Mouse (Mus musculus): ENCODE results near the gene Olfr678.
"Not testable (repeated sequence)": the region's sequence is repeated elsewhere in the genome, so short reads cannot be mapped to it uniquely, and the experiment has no call there.

The Olfr678 gene

DNA sequence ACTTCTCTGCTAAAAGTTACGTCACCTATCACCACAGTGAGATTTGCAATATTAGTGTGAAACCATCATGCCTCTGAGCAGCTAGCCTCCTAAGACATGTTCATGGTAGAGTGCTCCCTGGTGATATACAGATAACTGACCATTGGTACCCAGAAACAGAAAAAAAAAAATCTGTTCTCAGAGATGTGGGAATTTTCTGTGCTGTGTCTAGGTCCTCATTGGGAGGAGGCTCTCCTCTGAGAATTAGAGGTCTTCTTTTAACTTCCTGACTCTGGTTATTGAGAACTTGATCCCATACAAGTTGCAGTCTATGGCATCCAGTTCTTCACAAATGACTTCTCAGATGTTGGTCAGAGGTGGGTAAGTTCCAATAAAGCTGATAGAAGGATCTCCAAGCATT lies at the start of gene Olfr678:
Gene Olfr678, plus strand, starts transcription at position 301 of the 400 bp plus-strand sequence.
- no peak for DNase-seq (ENCODE audit: low read depth, low spot score)

DNA sequence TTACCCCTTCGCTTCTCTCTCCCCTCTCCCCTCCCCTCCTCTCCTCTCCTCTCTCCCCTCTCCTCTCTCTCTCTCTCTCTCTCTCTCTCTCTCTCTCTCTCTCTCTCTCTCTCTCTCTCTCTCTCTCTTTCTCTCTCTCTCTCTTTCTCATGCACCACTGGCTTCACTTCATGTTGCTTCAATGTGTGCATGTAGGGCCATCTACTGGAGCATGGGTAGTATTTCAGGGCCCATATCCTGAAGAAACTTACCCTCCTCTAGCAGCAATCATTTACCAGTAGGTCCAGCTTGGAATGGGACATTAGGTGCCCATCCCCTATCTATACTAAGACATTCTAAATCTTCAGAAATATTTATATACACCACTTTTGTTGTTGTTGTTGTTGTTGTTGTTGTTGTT lies 41.7 kb upstream of the Olfr678 start:
- no peak for DNase-seq (ENCODE audit: low read depth, low spot score)

DNA sequence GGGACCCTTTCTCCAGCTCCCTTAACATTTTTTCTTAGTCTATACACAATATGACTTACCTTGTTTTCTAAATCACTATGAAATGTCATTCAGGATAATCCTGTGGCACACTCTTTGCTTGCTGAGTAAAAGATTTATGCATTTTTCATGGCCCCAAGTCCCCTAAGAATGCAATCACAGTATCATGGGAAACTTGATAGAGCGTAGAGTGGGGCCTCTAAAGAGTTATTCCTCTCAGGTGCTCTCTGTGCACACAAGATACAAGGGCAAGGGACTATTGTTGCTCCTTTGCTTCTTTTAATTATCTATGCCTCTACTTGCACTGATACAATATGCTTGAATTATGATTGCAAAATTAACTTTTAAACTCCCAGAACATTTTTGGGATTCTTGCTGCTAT lies 35.9 kb upstream of the Olfr678 start, which contains the start of gene Olfr675:
Gene Olfr675, minus strand, starts transcription at position 101 of the 400 bp plus-strand sequence.
- no peak for DNase-seq (ENCODE audit: low read depth, low spot score)

DNA sequence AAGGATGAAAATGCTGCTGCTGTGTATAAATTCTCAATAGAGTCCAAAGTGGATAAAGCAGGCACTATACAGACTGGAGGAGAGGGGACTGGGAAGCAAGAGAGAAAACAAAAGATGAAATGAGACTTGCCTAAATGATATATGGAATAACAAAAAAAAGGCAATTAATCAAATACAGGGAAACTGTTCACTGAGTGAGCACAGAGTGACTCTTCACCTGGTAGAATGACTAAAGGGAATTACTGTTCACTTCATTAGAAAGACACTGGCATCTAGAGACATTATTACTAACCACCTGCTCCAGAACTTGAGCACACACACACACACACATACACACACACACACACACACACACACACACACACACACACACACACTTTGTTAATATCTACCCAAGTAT lies 31.9 kb upstream of the Olfr678 start, which contains the start of gene Olfr676:
Gene Olfr676, plus strand, starts transcription at position 301 of the 400 bp plus-strand sequence.
- no peak for DNase-seq (ENCODE audit: low read depth, low spot score)

DNA sequence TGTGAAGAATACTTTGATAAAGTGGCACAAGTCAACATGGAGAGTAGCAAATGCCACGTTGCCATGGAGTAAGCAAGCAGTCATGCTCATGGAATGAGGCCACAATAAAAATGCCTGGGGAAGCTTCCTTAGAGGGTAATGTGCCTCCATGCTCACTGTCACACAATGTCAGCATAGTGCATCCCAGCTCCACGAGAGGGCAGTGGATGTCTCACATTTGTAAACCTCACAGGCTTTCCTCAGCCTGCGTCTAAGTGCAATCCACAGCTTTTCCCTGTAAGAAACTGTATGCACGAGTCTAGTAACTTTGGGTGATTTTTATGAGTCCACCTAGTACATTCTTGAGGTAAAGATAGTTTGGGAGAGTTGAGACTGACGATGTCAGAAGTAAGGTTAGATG lies 30.4 kb upstream of the Olfr678 start:
- not testable (repeated sequence) for DNase-seq (ENCODE audit: low read depth, low spot score)

DNA sequence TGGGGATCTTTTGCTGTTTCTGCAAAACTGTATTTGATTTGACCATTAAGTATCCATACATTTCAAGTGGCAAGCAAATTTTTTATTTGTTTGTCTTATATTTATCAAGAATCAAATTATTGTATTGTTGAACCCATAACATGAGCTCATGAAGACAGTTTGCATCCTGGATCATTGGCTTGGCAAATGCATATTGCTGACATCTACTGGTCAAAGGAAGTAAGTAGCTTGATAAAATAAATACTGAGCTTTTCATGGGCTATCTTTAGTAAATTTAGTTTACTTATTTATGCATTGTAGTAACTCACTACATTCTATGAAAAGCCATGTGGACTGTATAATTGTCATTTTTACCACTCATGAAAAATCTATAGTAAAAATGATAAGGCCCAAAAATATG lies 5.3 kb upstream of the Olfr678 start:
- no peak for DNase-seq (ENCODE audit: low read depth, low spot score)

DNA sequence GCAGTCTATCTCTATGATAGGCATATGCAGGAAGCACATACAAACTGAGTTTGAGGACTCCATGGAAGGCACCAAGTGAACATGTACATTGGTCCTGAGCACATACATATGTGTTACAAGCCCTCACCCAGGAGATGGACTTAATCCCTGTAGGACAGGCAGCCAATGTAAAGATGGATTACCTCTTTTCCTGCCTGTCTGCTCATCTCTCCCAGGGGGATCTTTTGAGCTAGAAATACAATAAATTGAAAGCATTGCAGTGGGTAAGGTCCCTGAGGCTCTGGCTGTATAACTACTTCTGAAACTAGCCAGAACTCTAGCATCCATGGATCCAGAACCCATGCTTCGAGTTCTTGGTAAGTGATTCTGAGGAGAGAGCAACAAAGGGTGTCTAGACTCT lies 16.6 kb downstream of the Olfr678 start, which contains the start of gene Olfr679:
Gene Olfr679, plus strand, starts transcription at position 301 of the 400 bp plus-strand sequence.
- DNase-seq (ENCODE audit: low read depth, low spot score): no peak

DNA sequence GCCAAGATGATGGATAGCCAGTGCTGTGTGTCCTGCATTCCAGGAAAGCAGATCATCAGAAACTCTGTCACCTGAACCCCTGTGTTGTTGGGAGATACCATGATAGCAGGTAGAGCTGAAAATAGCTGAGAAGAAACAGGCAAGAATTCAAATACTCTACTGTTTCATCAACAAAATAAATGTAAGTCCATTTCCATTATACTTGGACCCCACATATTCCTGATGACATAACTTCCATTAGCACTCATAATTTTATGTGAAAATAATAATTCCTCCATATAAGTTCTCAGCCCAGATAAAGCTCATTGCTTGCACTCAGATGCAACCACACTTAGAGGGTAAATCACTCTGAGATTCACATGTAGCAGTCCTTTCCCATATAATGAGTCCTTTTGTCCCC lies 28.4 kb downstream of the Olfr678 start, which contains the start of gene Olfr680-ps1:
Gene Olfr680-ps1, minus strand, starts transcription at position 101 of the 400 bp plus-strand sequence.
- not testable (repeated sequence) for DNase-seq (ENCODE audit: low read depth, low spot score)

DNA sequence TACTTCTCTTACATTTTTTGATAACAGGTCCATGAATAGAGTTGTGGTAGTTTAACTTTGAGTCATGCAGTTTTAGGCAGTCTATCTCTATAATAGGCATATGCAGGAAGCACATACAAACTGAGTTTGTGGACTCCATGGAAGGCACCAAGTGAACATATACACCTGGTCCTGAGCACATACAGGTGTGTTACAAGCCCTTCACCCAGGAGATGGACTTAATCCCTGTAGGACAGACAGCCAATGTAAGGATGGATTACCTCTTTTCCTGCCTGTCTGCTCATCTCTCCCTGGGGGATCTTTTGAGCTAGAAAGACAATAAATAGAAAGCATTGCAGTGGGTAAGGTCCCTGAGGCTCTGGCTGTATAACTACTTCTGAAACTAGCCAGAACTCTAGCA lies 52.3 kb downstream of the Olfr678 start, which contains the start of gene Olfr681:
Gene Olfr681, plus strand, starts transcription at position 301 of the 400 bp plus-strand sequence.
- DNase-seq (ENCODE audit: low read depth, low spot score): no peak
